Mouse (Mus musculus): ENCODE measurements around the gene Olfr279. TPM values are rescaled to one million over a fixed set of nuclear protein-coding genes. Genes with fewer than 3 reads are reported as not detected.
A peak's percentile ranks its signal among the peaks of the same experiment; 100 is the strongest.

The Olfr279 gene
- polyA plus RNA-seq, 1 experiment: 0.10 TPM

DNA sequence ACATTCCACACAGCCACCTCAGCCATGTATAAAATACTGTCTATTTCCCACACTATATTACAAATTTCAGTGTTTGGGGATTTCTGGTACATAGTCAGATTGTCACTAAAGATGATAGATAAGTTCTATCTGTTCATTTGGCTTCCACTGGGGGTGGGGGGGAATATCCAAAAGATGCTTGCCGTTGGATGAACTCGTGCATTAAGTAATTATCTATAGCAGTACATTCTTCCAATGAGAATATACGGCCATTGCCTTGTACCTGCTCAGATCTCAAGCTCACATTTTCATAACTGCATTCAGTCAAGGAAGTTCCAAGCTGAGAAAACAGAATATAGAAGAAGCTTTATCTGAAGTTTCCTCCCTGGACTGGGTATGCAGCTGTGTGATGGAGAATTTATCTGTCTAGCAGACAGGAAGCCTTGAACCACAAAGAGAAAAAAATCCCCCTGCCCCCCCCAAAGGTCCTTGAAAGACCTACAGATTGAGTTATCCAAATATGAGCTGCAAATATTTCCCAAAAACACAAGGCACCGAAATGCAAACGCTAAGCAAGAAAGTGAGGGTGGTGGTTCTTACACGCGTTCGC lies 5.7 kb upstream of the Olfr279 start:
- Histone ChIP-seq H3K4me1 (ENCODE audit: control insufficient read depth, insufficient read depth, low read length) (no peaks in the 10 kb centered on the region), H3K9me3 (replicated peaks; ENCODE audit: control insufficient read depth, insufficient read depth, low read length, poor library complexity, severe bottlenecking) (no peaks in the 10 kb centered on the region), H3K36me3 (ENCODE audit: control insufficient read depth, insufficient read depth, low read length, poor library complexity, severe bottlenecking) (no peaks in the 10 kb centered on the region), H3K27me3 (ENCODE audit: control insufficient read depth, insufficient read depth, low read length, poor library complexity, severe bottlenecking) (no peaks in the 10 kb centered on the region), H3K4me3 (ENCODE audit: low read depth, low read length) (no peak overlapping the region), H3K27ac (ENCODE audit: insufficient read depth, low read length) (no peak overlapping the region), H3K9ac (ENCODE audit: low read depth, poor library complexity, severe bottlenecking) (no peak overlapping the region)
- TF ChIP-seq CTCF (IDR thresholded peaks at IDR 0.05; ENCODE audit: low read depth, low read length) (no peak), EP300 (IDR thresholded peaks at IDR 0.05; ENCODE audit: insufficient read depth, low read depth, low read length) (no peak)

DNA sequence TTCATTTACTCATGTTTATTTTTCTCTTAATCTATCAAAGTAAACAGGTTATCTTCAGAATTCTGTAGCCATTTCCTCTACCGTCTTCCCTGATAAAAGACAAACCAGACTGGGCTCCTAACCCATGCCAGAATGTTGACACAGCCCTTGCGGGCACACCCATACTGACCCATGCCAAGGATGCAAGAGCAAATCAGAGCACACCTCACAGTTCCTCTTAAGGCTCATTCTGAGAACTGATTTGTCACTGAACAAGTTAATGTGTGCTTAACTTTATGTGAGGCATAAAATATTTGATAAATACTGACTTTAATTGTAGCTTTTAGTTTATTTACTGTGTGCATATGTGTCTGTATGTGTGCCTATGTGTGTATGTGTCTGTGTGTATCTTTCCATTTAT lies 870 bp upstream of the Olfr279 start:
- no peak for TF ChIP-seq EP300 (IDR thresholded peaks at IDR 0.05; ENCODE audit: insufficient read depth, low read depth, low read length)
- no peak for TF ChIP-seq CTCF (IDR thresholded peaks at IDR 0.05; ENCODE audit: low read depth, low read length)
- TF ChIP-seq POLR2A (IDR thresholded peaks at IDR 0.05; ENCODE audit: insufficient read depth, low read length): no peak

DNA sequence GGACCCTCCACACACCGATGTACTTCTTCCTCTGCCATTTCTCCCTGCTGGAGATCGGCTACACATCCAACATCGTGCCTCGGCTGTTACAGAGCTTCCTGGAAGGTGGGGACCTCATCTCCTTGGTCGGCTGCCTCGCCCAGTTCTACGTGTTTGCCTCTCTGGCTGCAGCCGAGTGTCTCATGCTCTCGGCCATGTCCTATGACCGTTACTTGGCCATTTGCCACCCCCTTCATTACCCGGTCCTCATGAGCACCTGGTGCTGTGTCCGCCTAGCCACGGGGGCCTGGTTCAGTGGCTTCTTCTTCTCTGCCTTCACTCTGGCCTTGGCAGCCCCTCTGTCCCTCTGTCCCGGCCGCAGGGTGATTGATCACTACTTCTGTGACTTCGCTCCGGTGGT lies 5.4 kb downstream of the Olfr279 start:
- no peaks in the 10 kb centered on the region for H3K9me3 ChIP-seq (replicated peaks; ENCODE audit: control insufficient read depth, insufficient read depth, low read length, poor library complexity, severe bottlenecking)
- 0 out of 2 replicates have a peak overlapping the region, but pooled peaks have one; percentile 0 for H3K4me3 ChIP-seq (ENCODE audit: low read depth, low read length)
- H3K36me3 ChIP-seq (ENCODE audit: control insufficient read depth, insufficient read depth, low read length, poor library complexity, severe bottlenecking): no peaks in the 10 kb centered on the region
- H3K27ac ChIP-seq (ENCODE audit: insufficient read depth, low read length): no peak overlapping the region
- no peaks in the 10 kb centered on the region for H3K4me1 ChIP-seq (ENCODE audit: control insufficient read depth, insufficient read depth, low read length)
- no peak overlapping the region for H3K9ac ChIP-seq (ENCODE audit: low read depth, poor library complexity, severe bottlenecking)
- no peaks in the 10 kb centered on the region for H3K27me3 ChIP-seq (ENCODE audit: control insufficient read depth, insufficient read depth, low read length, poor library complexity, severe bottlenecking)
- no peak for TF ChIP-seq EP300 (IDR thresholded peaks at IDR 0.05; ENCODE audit: insufficient read depth, low read depth, low read length)
- TF ChIP-seq CTCF (IDR thresholded peaks at IDR 0.05; ENCODE audit: low read depth, low read length): no peak
- no peak for TF ChIP-seq POLR2A (IDR thresholded peaks at IDR 0.05; ENCODE audit: insufficient read depth, low read length)

More for the DNA sequence above, 870 bp upstream of the Olfr279 start:
- Histone ChIP-seq H3K9me3 (replicated peaks; ENCODE audit: control insufficient read depth, insufficient read depth, low read length, poor library complexity, severe bottlenecking) (no peaks in the 10 kb centered on the region), H3K27ac (ENCODE audit: insufficient read depth, low read length) (no peak overlapping the region), H3K9ac (ENCODE audit: low read depth, poor library complexity, severe bottlenecking) (no peak overlapping the region), H3K4me1 (ENCODE audit: control insufficient read depth, insufficient read depth, low read length) (no peaks in the 10 kb centered on the region), H3K27me3 (ENCODE audit: control insufficient read depth, insufficient read depth, low read length, poor library complexity, severe bottlenecking) (no peaks in the 10 kb centered on the region), H3K36me3 (ENCODE audit: control insufficient read depth, insufficient read depth, low read length, poor library complexity, severe bottlenecking) (no peaks in the 10 kb centered on the region), H3K4me3 (ENCODE audit: low read depth, low read length) (no peak overlapping the region)

DNA sequence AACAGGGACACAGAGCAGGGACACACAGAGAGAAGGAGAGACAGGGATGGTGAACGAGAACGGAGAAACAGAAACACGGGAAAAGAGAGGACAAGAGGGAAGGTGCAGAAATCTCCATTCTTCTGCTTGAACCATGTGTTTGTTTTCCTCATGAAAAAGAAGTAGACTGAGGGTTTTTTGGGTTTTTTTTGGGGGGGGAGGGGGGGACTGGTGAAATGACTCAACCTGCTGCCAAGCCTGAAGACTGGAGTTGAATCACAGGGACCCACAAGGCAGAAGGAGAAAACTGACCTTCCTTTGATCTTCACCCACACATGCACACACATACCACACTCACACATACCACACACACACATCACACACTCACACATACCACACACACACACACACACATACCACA lies 11.1 kb downstream of the Olfr279 start:
- no peaks in the 10 kb centered on the region for H3K36me3 ChIP-seq (ENCODE audit: control insufficient read depth, insufficient read depth, low read length, poor library complexity, severe bottlenecking)
- H3K9me3 ChIP-seq (replicated peaks; ENCODE audit: control insufficient read depth, insufficient read depth, low read length, poor library complexity, severe bottlenecking): no peaks in the 10 kb centered on the region
- H3K27me3 ChIP-seq (ENCODE audit: control insufficient read depth, insufficient read depth, low read length, poor library complexity, severe bottlenecking): no peaks in the 10 kb centered on the region
- no peak overlapping the region for H3K4me3 ChIP-seq (ENCODE audit: low read depth, low read length)
- H3K4me1 ChIP-seq (ENCODE audit: control insufficient read depth, insufficient read depth, low read length): no peaks in the 10 kb centered on the region
- H3K27ac ChIP-seq (ENCODE audit: insufficient read depth, low read length): no peak overlapping the region
- no peak for TF ChIP-seq CTCF (IDR thresholded peaks at IDR 0.05; ENCODE audit: low read depth, low read length)
- no peak for TF ChIP-seq EP300 (IDR thresholded peaks at IDR 0.05; ENCODE audit: insufficient read depth, low read depth, low read length)
- TF ChIP-seq POLR2A (IDR thresholded peaks at IDR 0.05; ENCODE audit: insufficient read depth, low read length): no peak
- H3K9ac ChIP-seq (ENCODE audit: low read depth, poor library complexity, severe bottlenecking): no peak overlapping the region

DNA sequence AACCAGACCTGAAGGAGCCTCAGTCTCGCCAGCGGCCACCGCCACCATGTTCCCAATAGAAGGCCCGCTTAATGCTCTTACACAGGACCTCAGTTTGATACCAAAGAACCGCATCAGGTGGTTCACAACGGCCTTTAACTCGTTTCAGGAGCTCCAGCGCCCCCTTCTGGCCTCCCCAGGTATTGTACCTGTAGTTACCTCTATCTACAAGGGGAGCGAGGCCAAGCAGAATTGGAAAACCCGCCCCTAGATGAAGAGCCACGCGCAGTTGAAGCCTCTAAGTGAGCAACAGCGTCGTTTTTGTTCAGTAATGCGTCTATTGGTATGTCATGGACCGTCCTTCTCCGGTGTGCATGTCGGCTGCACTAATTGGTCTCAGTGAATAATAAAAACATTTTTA lies 12.3 kb downstream of the Olfr279 start:
- Histone ChIP-seq H3K4me1 (ENCODE audit: control insufficient read depth, insufficient read depth, low read length) (no peaks in the 10 kb centered on the region), H3K36me3 (ENCODE audit: control insufficient read depth, insufficient read depth, low read length, poor library complexity, severe bottlenecking) (no peaks in the 10 kb centered on the region), H3K27ac (ENCODE audit: insufficient read depth, low read length) (no peak overlapping the region), H3K4me3 (ENCODE audit: low read depth, low read length) (no peak overlapping the region), H3K9ac (ENCODE audit: low read depth, poor library complexity, severe bottlenecking) (no peak overlapping the region), H3K27me3 (ENCODE audit: control insufficient read depth, insufficient read depth, low read length, poor library complexity, severe bottlenecking) (no peaks in the 10 kb centered on the region), H3K9me3 (replicated peaks; ENCODE audit: control insufficient read depth, insufficient read depth, low read length, poor library complexity, severe bottlenecking) (no peaks in the 10 kb centered on the region)
- TF ChIP-seq POLR2A (IDR thresholded peaks at IDR 0.05; ENCODE audit: insufficient read depth, low read length) (no peak), CTCF (IDR thresholded peaks at IDR 0.05; ENCODE audit: low read depth, low read length) (peak; percentile 78), EP300 (IDR thresholded peaks at IDR 0.05; ENCODE audit: insufficient read depth, low read depth, low read length) (no peak)

DNA sequence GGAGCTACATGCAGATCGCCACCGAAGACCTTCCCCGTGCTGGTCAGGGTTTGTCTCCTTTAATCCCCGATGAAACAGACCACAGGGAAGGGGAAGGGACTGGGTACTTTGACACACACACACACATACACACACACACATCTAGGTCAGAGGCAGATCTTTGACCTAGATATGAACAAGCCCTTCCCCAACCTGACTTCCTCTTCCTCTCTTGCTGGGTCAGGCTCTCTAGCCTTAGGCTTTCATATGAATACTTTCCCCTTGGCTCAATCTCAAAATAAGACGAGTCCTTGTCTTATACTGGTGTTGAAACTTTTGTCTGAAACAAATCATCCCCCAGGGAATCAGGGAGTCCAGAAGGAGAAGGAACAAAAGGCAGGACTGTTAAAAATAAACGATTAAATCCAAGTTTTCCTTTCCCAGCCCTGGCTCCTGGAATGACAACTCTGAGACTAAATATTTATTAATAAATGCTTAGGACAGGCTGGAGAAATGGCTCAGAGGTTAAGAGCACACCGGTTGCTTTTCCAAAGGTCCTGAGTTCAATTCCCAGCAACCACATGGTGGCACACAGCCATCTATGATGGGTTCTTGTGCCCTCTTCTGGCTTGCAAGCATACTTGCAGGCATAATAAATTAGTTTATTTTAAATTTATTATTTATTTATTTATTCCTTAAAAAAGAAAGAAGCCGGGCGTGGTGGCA lies 14.2 kb downstream of the Olfr279 start:
- no peak for TF ChIP-seq EP300 (IDR thresholded peaks at IDR 0.05; ENCODE audit: insufficient read depth, low read depth, low read length)
- no peak for TF ChIP-seq CTCF (IDR thresholded peaks at IDR 0.05; ENCODE audit: low read depth, low read length)
- TF ChIP-seq POLR2A (IDR thresholded peaks at IDR 0.05; ENCODE audit: insufficient read depth, low read length): no peak
- H3K4me3 ChIP-seq (ENCODE audit: low read depth, low read length): no peak overlapping the region
- no peaks in the 10 kb centered on the region for H3K9me3 ChIP-seq (replicated peaks; ENCODE audit: control insufficient read depth, insufficient read depth, low read length, poor library complexity, severe bottlenecking)
- no peak overlapping the region for H3K27ac ChIP-seq (ENCODE audit: insufficient read depth, low read length)
- no peaks in the 10 kb centered on the region for H3K4me1 ChIP-seq (ENCODE audit: control insufficient read depth, insufficient read depth, low read length)
- no peaks in the 10 kb centered on the region for H3K36me3 ChIP-seq (ENCODE audit: control insufficient read depth, insufficient read depth, low read length, poor library complexity, severe bottlenecking)
- no peaks in the 10 kb centered on the region for H3K27me3 ChIP-seq (ENCODE audit: control insufficient read depth, insufficient read depth, low read length, poor library complexity, severe bottlenecking)
- no peak overlapping the region for H3K9ac ChIP-seq (ENCODE audit: low read depth, poor library complexity, severe bottlenecking)
